Mouse (Mus musculus): ENCODE measurements around the gene Scgb1b17. TPM values are rescaled to one million over a fixed set of nuclear protein-coding genes. Genes with fewer than 3 reads are reported as not detected.
"Not testable (repeated sequence)": the region's sequence is repeated elsewhere in the genome, so short reads cannot be mapped to it uniquely, and the experiment has no call there.

The Scgb1b17 gene
- polyA plus RNA-seq (2012; rRNA removed): not detected in 2 replicates

DNA sequence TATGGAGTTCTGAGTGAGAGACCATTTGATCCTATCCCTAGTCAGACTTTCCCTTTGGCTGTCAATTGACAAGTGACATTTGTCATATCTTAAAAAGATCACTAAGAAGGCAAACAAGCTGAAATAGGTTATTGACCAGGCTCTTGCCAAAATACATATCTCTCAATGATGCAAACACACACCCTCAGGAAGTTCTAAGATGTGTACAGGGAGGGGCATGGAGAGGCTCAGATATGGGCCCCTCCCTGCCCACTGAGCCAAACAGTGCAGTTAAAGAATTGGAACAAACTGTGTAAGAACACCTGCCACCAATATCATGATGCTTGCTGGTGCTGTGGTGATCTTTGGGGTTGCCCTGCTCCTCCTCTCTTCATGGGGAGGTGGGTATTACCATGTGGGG is at the start of gene Scgb1b17:
TSS of gene Scgb1b17 (plus strand) at position 301 of the 400 bp plus-strand sequence.
- DNase-seq (ENCODE audit: low read depth, low spot score): not testable (repeated sequence)

DNA sequence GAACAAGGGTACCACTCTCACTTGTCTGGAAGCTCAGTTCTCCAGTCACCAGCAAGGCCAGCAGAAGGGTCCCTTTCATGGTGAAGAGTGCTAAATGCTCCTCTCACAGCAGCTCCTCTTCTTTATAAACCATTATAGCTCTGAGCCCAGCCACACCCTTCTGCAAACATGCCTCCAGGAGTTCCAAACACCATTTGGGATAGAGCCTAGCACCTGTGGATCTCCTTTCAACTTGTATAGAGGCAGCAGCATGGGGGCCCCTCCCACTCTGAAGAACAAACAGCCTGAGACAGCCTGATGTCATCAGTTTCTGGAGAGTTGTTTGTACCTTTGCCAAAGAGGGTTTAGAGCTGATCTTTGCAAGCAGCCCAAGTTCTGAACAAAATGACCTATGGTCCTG is 6.8 kb upstream of the Scgb1b17 start, which contains the start of gene Scgb2b17:
TSS of gene Scgb2b17 (minus strand) at position 101 of the 400 bp plus-strand sequence.
- DNase-seq (ENCODE audit: low read depth, low spot score): not testable (repeated sequence)

Other genes with a start within 250 kb of the Scgb1b17 start
- not detected in 2 replicates for gene Scgb2b15, start 233.8 kb upstream of the Scgb1b17 start, polyA plus RNA-seq (2012; rRNA removed)
- not detected in 2 replicates for gene Scgb1b15, start 226.9 kb upstream of the Scgb1b17 start, polyA plus RNA-seq (2012; rRNA removed)
- gene Scgb2b17, start 6.9 kb upstream of the Scgb1b17 start, polyA plus RNA-seq (2012; rRNA removed): not detected in 2 replicates
- not detected in 2 replicates for gene Scgb2b18, start 110.4 kb downstream of the Scgb1b17 start, polyA plus RNA-seq (2012; rRNA removed)
- gene Scgb1b18, start 122.1 kb downstream of the Scgb1b17 start, polyA plus RNA-seq (2012; rRNA removed): not detected in 2 replicates
- not detected in 2 replicates for gene Scgb2b19, start 216.9 kb downstream of the Scgb1b17 start, polyA plus RNA-seq (2012; rRNA removed)
- not detected in 2 replicates for gene Scgb1b19, start 223.8 kb downstream of the Scgb1b17 start, polyA plus RNA-seq (2012; rRNA removed)

Data from large intestine, adult 2 months (tissue).